Mouse (Mus musculus) spleen, adult 2 months (tissue): Measurements from ENCODE around the gene Rnf5. TPM values are rescaled to one million over a fixed set of nuclear protein-coding genes. Genes with fewer than 3 reads are reported as not detected.

Source experiments
- DNase-seq, 2 experiments: peaks; one replicate each; pipeline versions ENCODE4 v3.0.0 to v3.0.0-alpha.2; 2012 to 2021; ENCODE audit warnings: low spot score in 2 of 2, low read depth in 1 of 2
- H3K27ac ChIP-seq: fragments of 200-500 bp; 2 replicates; pipeline ENCODE4 v1.5.1; 2012; ENCODE audit warnings: low read length, inconsistent platforms; ENCODE audit not compliant: insufficient read depth
- H3K27me3 ChIP-seq: fragments of 200-500 bp; 2 replicates; pipeline ENCODE4 v1.6.1; 2012; ENCODE audit warnings: mild to moderate bottlenecking, moderate library complexity, low read length, inconsistent platforms; ENCODE audit not compliant: control insufficient read depth, insufficient read depth
- H3K36me3 ChIP-seq: fragments of 200-500 bp; 2 replicates; pipeline ENCODE4 v1.6.1; 2012; ENCODE audit warnings: mild to moderate bottlenecking, low read length, inconsistent platforms; ENCODE audit not compliant: control insufficient read depth, insufficient read depth
- H3K4me1 ChIP-seq: fragments of 200-500 bp; 2 replicates; pipeline ENCODE4 v1.6.1; 2011; ENCODE audit warnings: inconsistent platforms; ENCODE audit not compliant: control insufficient read depth, insufficient read depth, insufficient read length
- H3K4me3 ChIP-seq: fragments of 200-500 bp; 2 replicates; pipeline ENCODE4 v1.5.1; 2011; ENCODE audit warnings: mild to moderate bottlenecking, inconsistent platforms; ENCODE audit not compliant: insufficient read depth, insufficient read length; ENCODE audit errors: extremely low read depth
- CTCF ChIP-seq: fragments of 200-500 bp; IDR thresholded peaks from 2 replicates; pipeline ENCODE4 v1.5.1; 2011; ENCODE audit warnings: mild to moderate bottlenecking, inconsistent platforms; ENCODE audit not compliant: insufficient read depth, insufficient read length, insufficient replicate concordance; ENCODE audit errors: extremely low read depth
- POLR2A ChIP-seq: fragments of 200-500 bp; IDR thresholded peaks from 2 replicates; pipeline ENCODE4 v1.6.1; 2011; ENCODE audit warnings: low read depth, low read length, inconsistent platforms
- WGBS: fragments of 180-500 bp; shearing (Covaris S2); methylation state at CpG from one replicate; pipeline ENCODE4 v1.1.7; 2018; 5-methylcytosine and 5-hydroxymethylcytosine counted together
- polyA plus RNA-seq: library from polyadenylated mRNA; depleted of rRNA; stranded (reverse); fragments of >200 nt; gene quantifications from 2 replicates; pipeline ENCODE4 v1.2.3, GENCODE M21; 2012

The Rnf5 gene
- polyA plus RNA-seq, 1 experiment, result 54.1 TPM

DNA sequence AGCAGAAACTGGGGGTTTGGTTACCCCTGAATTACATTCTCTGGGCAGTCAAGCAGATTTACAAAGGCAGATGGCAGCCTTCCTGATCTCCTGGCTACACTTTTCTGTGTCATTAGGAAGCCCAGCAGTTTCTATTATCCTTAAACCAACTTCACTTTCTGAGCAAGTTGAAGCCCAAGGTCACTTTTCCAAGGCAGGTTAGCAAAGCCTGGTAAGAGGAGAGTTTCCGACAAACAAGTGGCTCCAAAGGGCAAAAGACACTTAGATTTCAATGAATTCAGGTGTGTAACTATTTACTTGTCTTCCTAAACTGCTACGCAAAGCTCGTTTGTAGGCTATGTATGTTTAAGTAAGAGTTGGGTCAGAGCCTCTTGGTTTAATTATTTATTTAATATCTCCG, 39.9 kb upstream of the Rnf5 start:
- Histone ChIP-seq H3K27me3 (no peaks in the 10 kb centered on the region), H3K4me1 (peaks cover 5% of the 10 kb centered on the region; the same call in 1 of the 2 replicates), H3K36me3 (no peaks in the 10 kb centered on the region), H3K4me3 (no peak overlapping the region), H3K27ac (no peak overlapping the region)
- 96% methylated on average over 4 of the region's 4 CpGs for WGBS
- DNase-seq, result no peak
- TF ChIP-seq CTCF (no peak), POLR2A (no peak)

DNA sequence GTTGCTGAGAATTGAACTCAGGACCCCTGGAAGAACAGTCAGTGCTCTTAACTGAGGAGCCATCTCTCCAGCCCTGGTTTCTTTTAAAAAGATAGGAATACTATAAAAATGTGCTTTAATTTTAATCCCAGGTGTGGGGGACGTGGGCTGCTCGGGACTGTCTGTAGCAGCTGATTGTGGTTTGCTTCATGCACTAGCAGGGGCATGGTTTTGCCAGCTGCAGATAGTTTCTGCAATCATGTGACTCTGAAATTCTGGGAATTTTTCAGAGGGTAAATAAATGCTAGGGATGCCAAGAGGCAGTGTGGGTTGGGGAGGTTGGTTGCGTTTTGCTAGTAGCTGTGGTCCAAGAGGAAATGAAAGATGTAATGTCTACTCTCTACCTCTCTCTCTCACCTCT, 38.5 kb upstream of the Rnf5 start:
- H3K4me1 ChIP-seq, result no peaks in the 10 kb centered on the region
- TF ChIP-seq POLR2A (no peak), CTCF (no peak)
- no peak overlapping the region for H3K4me3 ChIP-seq
- H3K36me3 ChIP-seq, result no peaks in the 10 kb centered on the region
- no peak for DNase-seq
- no peak overlapping the region for H3K27ac ChIP-seq
- no peaks in the 10 kb centered on the region for H3K27me3 ChIP-seq
- 43% methylated on average over 3 of the region's 3 CpGs for WGBS

DNA sequence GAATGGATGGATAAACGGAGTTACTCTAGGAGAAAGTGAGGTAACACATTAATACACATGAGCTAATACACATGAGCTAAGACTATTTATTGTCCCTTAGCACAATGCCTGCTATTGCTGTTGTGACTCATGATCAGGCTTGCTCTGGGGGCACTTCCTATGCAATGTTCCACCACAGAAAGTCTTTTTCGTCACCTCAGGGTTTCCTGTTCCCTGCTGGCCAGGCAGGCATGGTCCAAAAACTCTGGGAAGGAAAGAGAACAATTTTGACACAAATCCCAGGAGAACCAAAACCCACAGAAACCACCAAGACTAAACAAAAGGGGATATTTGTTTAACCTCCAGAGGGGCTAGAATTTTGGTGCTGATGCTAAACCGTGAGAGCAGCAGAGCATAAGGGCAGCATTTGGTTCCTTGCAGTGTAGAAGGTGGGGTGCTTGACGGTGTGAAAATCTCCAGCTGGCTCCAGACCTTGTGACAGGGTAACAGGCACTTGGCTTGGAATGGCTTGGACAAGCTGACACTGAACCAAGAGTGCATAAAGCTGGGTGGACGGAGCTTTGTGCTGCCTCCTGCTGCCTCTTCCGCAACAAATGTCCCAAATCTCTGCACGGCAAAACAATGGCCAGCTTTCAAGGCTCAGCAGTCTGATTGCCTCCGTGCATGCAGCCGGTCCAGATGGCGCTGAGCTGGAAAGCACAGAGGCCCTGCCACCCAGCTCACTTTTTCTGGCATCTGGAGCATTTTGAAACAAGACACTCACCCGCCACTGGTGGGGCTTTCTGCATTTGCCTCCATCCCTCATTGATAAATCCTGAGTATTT, 37.5 kb upstream of the Rnf5 start:
- DNase-seq, result no peak
- WGBS, result 58% methylated on average over 11 of the region's 11 CpGs
- Histone ChIP-seq H3K36me3 (no peaks in the 10 kb centered on the region), H3K27ac (no peak overlapping the region), H3K4me1 (no peaks in the 10 kb centered on the region), H3K27me3 (no peaks in the 10 kb centered on the region), H3K4me3 (no peak overlapping the region)
- no peak for TF ChIP-seq CTCF
- no peak for TF ChIP-seq POLR2A

DNA sequence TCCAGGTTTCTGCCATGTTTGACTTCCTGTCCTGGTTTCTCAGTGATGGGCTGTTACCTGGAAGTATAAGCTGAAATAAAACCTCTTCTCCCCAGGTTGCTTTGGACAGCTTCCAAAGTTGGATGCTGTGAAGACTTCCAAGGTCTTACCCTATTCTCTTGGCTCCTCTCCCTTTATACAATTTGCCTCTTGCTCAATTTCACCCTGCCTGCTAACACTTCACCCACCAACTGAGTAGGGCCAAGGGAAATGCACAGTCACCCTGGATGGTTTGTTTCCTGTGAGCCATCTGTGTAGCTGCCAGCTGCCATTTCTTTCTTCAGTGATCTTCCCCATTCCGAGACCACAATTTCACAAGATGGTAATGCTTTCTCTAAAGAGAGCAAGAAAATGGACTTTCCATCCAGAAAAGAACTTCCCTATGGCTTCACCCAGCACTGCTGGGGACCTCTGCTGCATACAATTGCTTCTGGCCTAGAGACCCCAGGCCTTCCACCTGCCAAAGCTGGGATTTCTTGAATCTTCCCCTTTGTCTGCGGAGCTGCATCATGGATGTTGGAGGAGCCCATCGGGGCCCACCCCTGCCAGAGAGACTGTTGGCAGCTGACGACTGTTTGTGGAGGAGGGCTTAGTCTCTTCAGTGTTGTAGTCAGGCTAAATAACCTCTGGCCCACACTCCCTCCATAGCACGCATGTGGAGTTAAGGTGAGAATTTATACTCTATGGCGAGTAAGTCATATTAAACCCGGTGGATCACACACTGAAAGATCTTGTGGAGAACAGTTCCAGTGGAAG, 36.2 kb upstream of the Rnf5 start:
- Histone ChIP-seq H3K27ac (peak overlapping the region; percentile 29; the same call in 1 of the 2 replicates), H3K27me3 (no peaks in the 10 kb centered on the region), H3K4me3 (no peak overlapping the region), H3K36me3 (no peaks in the 10 kb centered on the region), H3K4me1 (no peaks in the 10 kb centered on the region)
- no peak for TF ChIP-seq CTCF
- 72% methylated on average over 7 of the region's 7 CpGs for WGBS
- no peak for DNase-seq

DNA sequence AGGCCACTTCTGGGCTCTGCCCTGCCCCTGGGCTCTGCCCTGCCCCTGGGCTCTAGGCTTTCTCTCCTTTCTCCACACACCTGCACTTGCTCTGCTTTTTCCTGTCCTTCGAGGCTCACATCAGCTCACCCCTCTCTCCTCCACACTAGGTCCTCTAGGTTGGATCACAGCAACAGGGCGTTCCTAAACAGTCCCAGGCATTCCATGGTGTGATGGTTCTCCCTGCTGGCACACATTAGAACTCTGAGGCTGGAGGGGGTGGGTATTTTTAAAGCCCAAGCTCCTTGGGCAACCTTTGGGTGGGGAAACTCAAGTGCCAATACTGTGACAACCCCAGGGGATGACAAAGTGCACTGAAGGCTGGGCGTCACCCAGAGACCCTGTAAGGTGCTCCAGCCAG, 34.0 kb upstream of the Rnf5 start:
- TF ChIP-seq CTCF (no peak), POLR2A (no peak)
- H3K4me1 ChIP-seq, result no peaks in the 10 kb centered on the region

DNA sequence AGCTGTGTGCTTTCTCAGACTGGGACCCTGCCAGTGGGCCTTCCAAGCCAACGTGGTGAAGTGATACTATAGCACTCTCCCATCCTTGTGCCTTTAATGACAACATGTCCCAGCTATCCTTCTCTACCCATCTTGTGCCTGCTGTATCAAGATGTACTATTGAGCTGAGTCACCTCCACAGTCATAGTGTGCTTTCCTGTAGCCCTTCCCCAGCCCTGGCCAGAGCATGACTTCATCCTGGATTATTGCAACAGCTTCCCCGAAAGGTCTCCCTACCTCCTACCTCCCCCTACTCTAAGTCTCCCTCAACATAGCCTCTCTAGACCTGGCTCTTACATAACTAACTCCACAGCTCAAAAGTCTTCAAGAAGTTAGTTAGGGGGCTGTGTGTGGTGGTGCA, 32.2 kb upstream of the Rnf5 start:
- Histone ChIP-seq H3K27ac (no peak overlapping the region), H3K4me3 (no peak overlapping the region), H3K36me3 (no peaks in the 10 kb centered on the region), H3K27me3 (peaks cover 8% of the 10 kb centered on the region; the same call in 1 of the 2 replicates), H3K4me1 (peaks cover 8% of the 10 kb centered on the region)
- 71% methylated on average over 2 of the region's 2 CpGs for WGBS
- TF ChIP-seq CTCF (no peak), POLR2A (no peak)
- no peak for DNase-seq

More for the DNA sequence above, 34.0 kb upstream of the Rnf5 start:
- H3K27ac ChIP-seq, result peak overlapping the region; percentile 39
- H3K4me3 ChIP-seq, result peak overlapping the region; percentile 34; the same call in 1 of the 2 replicates
- no peak for DNase-seq
- 0 out of 2 replicates have a peak, but pooled peaks cover 2% of the 10 kb centered on the region for H3K27me3 ChIP-seq
- 66% methylated on average over 3 of the region's 3 CpGs for WGBS
- no peaks in the 10 kb centered on the region for H3K36me3 ChIP-seq
